Mouse (Mus musculus) lung, postnatal 4 days (tissue): ENCODE results near the gene Neurl3.

Experiments used
- DNase-seq, 2 experiments: peaks; one replicate each; pipeline ENCODE4 v3.0.0; 2021

The Neurl3 gene

DNA sequence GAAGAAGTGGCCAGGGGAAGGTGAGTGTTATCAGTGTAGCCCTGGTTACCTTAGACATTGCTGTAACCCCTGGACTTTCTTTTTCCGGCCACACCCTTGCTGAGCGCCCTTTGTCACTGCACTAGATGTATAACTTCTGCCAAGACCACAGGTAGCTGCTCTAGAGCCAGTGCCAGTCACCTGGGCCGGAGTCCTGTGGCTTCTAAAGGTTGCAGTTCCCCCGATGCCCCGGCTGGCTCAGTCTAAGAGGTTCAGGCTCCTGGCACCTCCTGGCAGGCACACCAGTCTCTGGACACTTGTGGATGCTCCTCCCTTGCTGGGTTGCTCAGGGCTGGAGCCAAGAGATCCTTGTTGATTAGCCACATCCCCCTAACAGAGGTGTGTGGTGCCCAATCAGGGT, at the start of gene Neurl3:
Gene Neurl3 (minus strand): TSS at position 225 of the 400 bp plus-strand sequence.
- DNase-seq = no peak

DNA sequence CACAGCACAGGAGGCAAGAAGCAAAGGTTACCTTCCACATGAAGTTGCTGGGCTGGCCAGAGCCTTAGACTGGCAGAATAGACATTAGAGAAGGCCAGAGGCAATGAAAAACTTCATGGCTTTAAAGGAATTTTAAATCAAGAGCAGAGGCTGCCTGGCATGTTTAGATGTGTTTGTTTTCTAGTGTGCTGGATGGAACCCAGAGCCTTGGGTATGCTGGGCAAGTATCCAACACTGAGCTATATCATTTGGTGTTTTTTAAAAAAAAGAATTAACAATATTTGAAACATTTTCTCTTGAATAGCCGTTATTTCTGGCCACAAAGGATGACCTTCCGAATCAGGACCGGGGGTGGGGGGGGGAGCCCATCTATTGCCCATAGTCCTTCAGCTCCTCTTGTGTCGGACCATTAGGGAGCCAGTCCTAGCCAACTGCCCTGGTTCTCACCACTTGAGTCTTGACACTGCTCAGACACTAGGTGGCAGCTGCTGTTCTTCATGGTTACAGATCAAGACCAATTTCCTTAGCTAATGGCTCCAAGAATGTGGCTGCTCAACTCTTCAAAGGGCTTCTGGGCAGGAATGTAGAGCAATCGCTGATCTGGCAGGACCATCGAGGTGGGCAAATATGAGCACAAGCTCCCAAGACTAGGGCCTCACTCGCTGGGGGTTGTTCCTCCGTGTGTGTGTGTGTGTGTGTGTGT, 49.4 kb upstream of the Neurl3 start:
- DNase-seq = peak; percentile 63 to 73

DNA sequence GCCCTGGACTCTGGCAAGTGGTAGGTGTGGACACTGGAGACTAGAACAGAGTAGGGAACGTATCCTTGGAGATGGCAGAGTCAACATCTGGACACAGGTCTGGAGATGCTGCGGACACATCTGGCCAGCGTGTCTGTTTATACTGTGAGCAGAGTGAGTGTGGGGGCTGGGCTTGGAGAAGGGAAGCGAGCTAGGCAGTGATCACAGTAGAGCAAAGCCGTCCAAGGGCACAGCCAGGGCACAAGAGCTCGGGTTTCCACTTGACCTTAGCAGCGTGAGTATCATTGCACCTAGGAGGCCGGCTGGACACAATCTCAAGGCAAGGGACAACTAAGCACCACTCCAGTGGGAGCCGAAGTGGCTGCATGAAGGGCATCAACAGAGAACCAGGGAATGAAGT, 48.6 kb upstream of the Neurl3 start:
- DNase-seq = no peak

DNA sequence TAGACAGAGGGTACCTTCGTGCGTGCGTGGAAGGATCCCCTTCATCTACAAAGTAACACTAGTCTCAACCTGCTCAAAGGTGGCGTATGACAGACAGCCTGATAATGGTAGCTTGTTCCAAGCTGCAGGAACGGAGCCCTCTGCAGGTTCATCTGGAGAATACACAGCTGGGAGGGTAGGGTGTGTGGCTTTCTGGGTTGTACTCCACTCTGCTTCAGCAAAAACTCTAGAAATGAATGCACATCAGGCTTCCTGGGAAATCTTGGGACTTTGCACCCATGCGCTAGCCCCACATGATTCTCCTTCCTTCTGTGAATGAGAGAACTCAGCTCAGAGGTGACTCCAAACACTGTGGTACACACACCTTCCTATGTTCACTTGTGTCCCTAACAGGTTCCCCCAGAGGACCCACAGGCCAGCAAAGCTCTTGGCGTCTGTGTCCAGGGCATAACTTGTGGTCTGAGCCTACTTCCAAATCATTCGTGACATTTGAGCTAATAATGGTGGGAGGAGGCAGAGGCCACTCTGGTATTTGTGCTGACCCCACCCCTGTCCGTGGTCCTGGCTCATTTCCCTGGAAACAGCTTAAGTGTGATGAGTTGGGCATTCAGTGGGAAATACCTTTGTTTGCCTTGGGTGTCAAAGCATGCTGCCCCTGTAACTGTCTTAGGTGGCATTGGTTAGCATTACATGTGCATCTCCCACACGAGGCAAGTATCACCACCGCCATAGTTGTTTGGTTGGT, 47.5 kb upstream of the Neurl3 start:
- DNase-seq = no peak

DNA sequence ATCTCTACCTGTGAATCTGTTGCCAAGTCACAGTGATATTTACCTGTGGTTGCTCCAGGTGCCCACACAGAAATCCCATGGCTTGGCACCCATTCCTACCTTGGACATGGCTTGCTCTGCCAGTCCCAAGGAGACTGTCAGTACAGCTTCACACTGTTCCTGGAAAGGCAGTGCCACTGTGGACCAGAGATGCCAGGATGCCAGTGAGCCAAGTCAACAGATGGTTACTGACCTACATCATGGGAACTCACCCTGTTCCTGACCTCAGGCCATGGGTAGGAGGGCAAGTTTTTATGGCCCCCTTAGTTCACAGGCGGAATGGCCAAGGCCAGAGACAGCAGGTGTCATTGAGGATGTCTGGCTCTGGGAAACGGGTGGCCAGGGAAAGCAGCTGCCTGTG, 46.7 kb upstream of the Neurl3 start:
- no peak for DNase-seq

DNA sequence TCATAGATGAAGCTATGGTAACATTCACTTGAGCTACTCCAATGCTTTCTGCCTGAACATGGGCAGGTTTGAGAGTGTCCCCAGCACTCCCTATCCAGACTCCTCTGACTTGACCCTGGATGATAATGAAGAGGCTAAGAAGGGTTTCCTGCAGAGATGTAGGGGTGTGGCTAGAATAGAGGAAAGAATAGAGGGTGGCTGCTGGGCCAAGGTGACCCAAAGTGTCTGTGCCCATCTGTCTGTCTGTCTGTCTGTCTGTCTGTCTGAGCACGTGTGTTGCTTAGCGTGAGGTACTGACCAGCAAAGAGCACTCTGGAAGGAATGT, 41.3 kb upstream of the Neurl3 start:
- DNase-seq = no peak

DNA sequence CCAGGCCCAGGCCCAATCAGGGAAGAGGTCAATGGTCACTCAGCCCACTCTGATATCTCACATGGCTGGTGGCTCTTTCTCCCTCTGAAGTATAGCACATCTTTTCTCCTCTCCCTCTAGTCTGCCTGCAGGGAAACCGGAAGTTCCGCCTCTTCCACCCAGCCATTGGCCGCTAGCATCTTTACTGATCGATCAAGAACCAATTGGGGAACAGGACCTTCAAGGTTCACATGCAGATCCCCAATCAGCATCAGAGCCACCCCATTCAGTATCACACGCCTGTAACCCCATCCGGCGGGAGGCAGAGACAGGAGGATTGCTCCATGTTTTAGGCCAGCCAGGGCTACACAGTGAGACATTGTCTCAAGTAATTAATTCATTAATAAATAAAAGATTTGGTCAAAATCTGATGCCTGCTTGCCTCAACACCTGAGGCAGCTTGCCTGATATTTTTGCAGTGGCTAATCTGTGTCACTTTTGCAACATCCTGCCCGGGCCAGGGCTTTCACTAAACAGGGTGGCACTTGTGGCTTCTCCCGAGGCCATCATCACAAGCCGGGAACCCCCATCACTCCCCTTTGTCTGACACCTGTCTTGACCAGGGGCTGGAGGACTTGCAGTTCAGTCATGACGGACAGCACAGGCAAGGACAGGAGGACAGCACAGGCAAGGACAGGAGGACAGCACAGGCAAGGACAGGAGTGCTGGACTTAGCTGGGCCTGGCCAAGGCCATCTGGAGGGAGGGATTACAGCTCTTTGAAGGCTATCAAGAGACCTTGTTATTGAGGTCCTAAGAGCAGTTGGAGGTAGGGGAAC, 40.7 kb upstream of the Neurl3 start:
- no peak for DNase-seq

DNA sequence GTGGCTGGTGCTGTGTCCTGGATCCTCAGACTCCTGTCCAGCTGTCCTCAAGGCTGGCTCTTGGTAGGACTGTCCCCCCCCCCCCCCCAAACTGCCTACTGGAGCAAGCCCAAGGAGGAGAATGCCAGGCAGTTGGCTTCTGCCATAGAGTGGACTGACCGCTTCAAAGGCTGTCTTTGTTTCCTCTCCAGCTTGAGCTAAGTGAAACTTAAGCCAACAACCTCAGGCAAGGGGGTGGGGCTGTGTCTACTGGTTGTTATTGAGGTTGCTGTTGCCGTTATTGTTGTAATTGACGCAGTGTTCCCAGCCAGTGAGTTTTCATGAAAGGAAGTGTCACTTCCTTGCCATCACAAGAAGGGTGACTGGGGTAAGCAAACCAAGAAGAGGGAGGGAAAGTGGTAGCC, 35.0 kb upstream of the Neurl3 start:
- peak; percentile 65 to 70 for DNase-seq

DNA sequence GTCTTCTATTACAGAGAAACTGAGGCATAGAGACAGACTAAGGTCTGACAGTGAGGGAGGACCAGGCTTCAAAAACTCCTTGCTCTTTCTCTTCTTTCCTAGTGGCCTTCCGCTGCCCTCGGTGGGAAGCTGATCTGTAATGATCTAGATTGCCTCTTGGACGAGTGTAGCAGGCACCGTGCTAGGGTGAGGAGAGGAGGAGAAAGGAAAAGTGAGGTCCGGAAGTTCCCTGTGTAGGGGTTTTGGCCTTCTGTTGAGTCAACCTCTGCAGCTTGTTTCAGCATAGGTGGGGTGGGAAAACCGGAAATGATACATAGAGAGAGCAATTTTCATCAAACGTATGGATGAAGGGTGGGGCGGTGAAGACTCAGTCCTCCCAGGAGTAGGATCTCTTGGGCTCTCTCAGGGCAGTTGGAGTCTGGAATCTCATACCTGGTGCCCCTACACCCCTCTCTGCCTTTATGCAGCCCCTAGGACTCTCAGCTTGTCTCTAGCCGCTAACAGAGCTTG, 34.5 kb upstream of the Neurl3 start:
- no peak for DNase-seq

DNA sequence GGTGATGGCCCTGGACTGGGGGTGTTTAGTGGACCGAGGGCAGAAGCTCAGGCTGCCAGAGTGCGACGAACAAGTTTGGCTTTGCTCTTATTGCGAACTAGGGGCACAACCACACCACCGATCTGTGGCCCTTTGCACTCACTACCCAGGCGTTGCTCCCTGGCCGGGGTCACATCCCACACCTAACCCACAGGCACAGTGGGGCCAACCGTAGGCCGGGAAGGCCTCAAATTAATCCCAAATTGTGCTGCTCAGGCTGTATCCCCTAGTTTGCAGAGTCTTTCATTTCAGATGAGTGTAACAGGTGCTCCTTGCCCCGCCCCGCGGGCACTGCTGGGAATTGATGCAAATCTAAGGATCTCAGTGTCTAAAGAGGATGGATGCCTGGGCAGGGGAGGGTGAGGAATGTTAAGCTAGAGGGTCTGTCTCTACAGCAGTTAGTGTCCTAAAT, 34.0 kb upstream of the Neurl3 start:
- DNase-seq = no peak

DNA sequence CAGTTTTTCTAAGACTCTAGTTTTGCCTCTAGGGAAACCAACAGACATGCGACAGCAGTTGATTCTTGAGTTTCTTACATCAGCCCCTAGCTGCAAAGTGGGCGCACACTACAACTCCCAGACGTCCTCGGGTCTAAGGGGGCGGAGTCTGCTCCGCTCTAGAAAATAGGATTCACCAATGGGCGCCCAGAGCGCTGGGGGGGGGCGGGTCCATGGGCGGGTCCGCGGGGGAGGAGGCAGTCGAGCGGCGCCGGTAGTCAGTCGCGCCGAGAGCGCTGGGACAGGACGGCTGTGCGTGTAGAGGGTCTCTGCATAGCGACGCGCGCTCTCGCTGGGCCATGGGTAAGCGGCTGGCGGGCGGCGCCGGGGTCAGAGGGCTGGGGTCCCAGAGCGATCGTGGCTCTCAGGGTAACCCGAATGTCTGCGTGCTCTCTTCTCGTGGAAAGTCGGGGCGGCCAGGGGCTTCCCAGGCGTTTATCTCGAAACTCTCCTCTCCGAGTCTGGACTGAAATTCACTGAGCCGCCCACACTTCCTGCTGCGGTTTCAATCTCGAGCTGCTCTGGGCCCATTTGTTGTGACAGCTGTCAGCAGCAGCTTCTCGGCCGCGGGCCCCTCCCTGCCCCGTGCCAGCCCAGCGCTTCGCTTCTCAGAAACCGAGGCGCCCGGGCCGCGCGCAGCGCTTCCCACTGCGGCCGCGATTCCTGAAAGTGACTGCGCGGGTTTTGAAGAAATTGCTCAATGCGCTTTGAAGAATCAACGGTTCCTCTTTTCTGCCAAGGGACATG, 33.2 kb upstream of the Neurl3 start, which contains the start of gene Arid5a:
Gene Arid5a (plus strand): TSS at position 239 of the 786 bp plus-strand sequence.
- DNase-seq = peak; percentile 88 to 91

DNA sequence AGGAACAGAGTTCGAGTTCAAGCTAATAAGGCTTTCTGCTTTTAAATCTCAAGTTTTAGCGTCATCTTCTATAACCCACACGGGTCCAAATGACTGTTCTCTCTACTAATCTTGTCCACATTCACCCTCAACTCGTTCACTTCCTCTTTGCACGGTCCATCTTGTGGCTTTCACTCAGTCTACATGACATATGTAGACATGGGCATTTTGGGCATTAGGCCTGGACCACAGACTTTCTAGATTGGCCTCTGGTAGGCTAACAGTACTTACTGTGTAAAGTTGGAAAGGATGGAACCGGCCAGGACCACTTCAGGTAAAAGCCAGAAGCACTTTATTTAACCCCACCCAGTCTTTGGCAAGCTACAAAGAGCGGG, 32.6 kb upstream of the Neurl3 start:
- DNase-seq = no peak

DNA sequence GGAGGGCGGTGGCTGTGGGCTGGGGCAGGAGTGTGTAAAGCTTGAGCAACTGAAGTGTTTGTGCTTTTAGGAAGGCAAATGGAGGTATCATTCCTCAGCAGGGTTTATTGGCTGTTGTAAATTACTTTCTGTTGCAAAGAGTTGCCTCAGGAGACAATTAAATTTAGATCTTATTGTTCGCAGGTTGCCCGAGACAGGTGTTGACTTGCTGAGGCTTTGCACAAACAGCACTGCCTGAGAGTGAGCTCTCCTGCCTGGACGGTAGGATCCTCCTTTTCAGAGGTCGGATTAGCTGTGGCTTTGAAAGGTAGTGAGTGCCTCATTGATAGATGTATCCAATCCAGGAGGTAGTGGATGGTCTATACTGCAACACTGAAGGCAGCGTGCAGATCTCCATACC, 31.6 kb upstream of the Neurl3 start:
- DNase-seq = no peak

DNA sequence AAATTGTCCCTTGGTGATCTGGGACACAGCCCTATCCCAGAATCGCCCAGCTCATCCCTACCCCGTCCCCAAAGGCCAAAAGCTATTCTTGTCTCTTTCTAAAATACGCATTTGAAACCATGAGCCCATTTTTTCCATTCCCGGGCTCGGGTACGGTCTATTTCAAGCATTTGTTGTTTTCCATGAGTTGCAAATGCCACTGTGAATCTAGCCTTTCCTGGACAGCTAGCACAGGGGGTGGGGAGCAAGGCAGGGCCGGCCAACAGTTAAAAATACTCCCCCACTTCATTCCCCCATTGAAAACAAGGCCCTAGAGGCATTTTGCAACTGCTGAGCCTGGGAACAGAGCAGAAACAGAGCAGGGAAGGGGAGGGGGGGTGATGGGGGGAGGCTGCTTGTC, 30.3 kb upstream of the Neurl3 start:
- DNase-seq = peak in 1 of 2 experiments; percentile 52

DNA sequence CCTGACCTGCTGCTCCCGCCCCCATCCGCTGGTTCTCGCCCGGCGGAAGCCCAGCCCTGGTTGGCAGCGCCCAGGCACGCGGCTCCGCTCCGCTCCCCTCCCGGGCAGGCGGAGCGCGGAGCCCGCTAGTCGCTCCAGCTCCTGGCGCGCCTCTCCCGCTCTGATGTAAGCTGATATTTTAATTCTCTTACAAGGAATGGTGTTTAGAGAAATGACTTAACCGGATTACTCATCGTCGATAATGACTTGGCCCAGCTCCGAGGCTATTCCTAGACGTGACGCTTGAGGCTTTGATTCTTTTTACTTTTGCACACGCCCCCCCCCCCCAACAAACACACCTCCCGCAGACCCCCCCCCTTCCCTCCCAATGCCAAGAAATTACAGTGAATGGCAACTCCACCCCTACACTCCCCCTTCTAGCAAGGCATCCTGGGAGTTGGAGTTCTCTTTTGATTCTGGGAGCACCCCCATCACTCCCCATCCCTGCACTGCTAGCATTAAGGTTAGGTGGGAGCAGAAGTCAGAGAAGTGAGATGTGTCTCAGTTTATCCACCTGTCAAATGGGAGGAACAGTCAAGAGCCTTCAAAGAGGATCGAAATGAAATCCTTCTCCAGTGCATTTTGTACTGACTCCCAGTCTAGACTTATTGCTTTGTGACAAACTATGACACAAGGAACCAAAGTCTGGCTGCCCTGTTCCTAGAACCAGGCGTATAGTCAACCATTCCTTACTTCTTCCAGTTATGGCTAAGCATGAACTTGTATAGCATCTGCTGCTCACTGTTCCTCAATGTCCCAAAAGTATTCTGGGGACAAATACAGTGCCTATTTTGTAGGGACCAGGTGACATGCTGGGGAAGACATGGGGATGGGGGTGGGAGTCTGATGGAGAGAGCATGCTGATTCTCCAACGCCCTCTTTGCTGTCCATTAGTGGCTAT, 29.2 kb upstream of the Neurl3 start:
- peak; percentile 87 to 92 for DNase-seq

DNA sequence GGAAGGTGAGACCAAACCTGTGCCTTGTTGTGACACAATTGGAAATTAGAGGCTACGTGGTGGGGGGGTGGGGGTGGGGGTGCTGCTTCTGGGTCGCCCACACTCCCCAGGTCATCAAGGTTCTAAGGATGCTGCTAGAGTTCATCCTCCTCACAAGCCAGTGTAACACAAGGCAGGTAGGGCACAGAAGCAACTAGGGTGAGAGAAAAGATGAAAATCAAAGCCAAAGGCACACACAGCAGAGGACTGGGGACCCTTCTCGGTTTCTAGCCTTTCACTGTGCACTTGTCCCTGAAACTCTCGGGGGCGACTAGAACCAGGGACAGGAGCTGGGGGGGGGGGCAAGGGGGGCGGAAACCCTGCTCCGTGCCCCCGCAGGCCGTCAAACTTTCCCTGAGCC, 28.5 kb upstream of the Neurl3 start:
- no peak for DNase-seq

DNA sequence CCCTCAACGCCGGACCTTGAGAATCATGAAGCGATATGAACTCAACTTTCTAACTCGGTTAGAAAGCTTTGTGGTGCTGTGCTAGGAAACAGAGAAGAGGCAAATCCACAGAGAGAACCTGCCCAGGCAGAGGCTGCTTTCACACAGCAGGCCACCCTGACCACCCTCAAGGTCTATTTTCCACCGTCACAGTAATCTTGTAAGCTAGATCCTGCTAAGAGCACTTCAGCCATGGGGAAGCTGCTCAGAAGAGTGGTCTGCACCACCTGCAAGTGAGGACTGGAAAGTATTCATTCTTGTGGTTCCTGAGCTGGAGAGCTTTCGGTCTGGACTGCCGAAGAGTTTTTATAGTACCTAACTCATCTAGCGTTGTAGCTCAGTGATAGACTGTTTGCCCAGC, 27.8 kb upstream of the Neurl3 start:
- DNase-seq = no peak

DNA sequence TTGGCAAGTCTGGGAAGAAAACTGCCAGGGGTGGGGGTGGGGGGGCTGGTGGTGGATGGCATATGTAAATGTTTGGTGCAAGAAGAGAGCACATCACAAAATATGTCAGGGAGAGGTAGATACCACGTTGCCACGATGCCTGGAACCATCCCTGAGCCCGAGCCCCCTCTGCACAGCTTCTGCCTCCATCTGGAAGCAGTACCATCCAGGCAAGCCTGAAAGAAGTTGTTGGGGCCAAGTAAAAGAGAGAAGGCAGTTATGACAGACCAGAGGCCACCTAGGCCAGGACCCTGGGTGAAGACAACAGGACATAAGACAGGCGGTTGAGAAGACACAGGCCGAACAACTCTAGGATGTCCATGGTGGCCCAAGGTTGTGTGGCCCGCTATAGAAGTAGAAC, 26.0 kb upstream of the Neurl3 start:
- DNase-seq = no peak

DNA sequence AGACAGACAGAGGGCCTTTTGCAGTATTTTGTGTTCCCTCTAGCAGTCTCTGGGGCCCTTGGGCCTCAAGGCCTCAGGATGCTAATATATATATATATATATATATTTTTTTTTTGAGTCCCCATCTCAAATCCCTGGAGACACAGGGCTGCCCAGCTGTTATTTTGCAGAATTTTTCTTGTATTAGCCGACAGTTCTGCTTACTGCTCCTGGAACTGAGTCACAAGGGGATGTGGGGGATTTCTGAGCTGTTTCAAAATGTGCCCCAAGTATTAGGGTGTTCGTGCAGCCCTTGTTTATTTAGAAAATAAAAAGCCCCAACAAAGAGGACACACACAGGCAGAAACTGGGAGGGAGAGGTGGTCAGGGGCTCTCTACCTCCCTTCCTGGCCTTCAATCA, 25.2 kb upstream of the Neurl3 start:
- DNase-seq = no peak

DNA sequence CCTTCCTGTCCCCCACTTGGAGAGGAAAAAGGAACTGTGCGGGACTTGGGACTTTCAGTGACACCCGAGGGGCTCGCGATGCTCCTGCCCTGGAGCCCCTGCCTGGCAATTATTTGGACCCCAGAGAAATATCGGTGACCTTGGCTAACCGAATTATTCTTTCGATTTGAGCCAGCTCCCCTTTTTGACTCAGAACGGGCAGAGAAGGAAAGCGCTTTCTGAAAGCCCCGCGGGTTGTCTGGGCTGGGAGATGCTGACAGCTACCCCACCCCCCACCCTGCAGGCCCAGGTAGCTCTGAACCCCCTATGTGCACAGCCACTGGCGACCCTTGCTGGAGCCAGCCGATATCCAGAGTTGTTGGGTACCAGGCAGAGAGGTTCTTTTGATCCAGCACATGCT, 24.6 kb upstream of the Neurl3 start:
- DNase-seq = no peak

DNA sequence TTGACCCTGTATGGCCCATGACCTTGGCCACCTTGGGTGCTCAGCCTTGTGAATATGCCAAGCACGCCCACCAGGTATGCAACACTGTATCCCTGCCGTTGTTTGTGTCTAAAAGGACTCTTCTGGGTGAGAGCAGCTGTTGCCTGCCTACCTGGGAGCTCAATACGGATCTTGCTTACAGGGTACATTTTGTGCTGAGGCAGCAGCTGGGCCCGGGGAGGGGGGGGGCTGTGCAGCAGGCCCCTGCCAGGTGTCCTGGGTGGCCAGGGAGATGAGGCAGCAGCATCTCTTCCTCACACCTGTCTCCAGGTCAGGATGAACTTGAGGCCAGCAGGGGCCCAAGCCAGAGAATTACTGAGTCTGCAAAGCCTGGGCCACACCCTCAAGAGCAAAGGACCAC, 23.6 kb upstream of the Neurl3 start:
- no peak for DNase-seq
